Mouse (Mus musculus): ENCODE measurements around the gene Defa35.
"Not testable (repeated sequence)": the region's sequence is repeated elsewhere in the genome, so short reads cannot be mapped to it uniquely, and the experiment has no call there.

Gene Defa35

DNA sequence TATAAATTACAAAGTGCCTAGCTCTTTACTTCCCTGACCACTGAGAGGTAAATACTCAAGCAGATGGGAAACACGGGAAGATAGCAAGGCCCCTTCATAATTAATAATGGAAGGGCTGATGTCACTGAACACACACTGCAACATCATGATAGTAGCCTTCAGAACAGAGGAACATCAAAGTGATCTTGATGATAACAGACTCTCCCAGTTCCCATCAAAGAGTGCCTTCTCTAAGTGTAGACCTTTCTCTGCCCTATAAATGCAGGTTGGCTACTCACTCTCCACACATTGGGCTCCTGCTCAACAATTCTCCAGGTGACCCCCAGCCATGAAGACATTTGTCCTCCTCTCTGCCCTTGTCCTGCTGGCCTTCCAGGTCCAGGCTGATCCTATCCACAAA is at the start of gene Defa35:
Gene Defa35, plus strand, starts transcription at position 301 of the 400 bp plus-strand sequence.
- not testable (repeated sequence) for DNase-seq (ENCODE audit: low read depth, low spot score)

DNA sequence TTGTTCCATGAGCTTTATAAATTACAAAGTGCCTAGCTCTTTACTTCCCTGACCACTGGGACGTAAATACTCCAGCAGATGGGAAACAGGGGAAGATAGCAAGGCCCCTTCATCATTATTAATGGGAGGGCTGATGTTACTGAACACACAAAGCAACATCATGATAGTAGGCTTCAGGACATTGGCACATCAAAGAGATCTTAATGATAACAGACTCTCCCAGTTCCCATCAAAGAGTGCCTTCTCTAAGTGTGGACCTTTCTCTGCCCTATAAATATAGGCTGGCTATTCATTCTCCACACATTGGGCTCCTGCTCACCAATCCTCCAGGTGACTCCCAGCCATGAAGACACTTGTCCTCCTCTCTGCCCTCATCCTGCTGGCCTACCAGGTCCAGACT is 39.6 kb upstream of the Defa35 start, which contains the start of gene Defa21:
Gene Defa21, plus strand, starts transcription at position 301 of the 400 bp plus-strand sequence.
- not testable (repeated sequence) for DNase-seq (ENCODE audit: low read depth, low spot score)

DNA sequence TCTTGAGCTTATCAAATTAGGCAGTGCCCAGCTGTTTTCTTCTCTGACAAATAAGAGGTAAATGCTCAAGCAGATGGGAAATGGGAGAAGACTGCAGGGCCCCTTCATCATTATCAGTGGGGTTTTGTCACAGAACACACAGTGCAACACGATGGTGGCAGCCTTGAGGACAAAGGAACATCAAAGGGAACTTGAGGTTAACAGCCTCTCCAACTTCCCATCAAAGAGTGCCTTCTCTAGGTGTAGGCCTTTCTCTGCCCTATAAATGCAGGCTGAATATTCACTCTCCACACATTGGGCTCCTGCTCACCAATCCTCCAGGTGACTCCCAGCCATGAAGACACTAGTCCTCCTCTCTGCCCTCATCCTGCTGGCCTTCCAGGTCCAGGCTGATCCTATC is 10.1 kb upstream of the Defa35 start, which contains the start of gene Defa23:
Gene Defa23, plus strand, starts transcription at position 301 of the 400 bp plus-strand sequence.
- not testable (repeated sequence) for DNase-seq (ENCODE audit: low read depth, low spot score)

DNA sequence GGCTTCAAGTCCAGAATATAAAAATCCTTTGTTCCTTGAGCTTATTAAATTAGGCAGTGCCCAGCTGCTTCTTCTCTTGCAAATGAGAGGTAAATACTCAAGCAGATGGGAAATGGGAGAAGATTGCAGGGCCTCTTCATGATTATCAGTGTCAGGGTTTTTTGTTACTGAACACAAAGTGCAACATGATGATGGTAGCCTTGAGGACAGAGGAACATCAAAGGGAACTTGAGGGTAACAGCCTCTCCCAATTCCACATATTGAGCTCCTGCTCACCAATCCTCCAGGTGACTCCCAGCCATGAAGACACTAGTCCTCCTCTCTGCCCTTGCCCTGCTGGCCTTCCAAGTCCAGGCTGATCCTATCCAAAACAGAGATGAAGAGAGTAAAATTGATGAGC is 19.3 kb downstream of the Defa35 start, which contains the start of gene Defa25:
Gene Defa25, plus strand, starts transcription at position 301 of the 400 bp plus-strand sequence.
- not testable (repeated sequence) for DNase-seq (ENCODE audit: low read depth, low spot score)

DNA sequence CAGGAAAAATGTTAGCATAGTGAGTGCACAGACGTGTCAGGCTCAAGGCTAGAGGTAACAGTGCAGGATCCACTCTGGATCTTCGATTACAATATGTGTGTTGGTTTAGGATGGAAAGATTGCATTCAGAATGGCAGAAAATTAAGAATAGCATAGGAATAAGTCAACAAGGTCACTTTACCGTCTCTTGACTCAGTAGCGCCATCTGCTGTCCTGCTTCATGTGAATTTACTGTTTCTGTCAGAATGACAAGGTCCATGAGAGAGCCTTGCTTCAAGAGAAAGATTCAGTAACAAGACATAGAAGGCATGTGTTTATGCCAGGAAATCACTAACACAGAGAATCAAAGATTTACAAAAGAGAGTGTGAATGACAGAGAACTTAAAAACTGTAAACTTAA is 28.3 kb downstream of the Defa35 start:
- no peak for DNase-seq (ENCODE audit: low read depth, low spot score)

DNA sequence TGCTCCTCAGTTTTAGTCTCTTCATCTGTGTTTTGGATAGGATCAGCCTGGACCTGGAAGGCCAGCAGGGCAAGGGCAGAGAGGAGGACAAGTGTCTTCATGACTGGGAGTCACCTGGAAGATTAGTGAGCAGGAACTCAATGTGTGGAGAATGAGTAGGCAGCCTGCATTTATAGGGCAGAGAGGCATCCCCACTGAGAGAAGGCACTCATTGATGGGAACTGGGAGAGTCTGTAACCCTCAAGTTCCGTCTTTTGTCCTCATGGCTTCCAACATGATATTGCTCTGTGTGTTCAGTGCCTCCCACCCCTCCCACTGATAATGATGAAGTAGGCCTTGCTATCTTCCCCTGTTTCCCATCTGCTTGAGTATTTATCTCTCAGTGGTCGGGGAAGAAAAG is 31.1 kb downstream of the Defa35 start, which contains the start of gene Gm14851:
Gene Gm14851, minus strand, starts transcription at position 101 of the 400 bp plus-strand sequence.
- not testable (repeated sequence) for DNase-seq (ENCODE audit: low read depth, low spot score)
